Mouse (Mus musculus): ENCODE results near the gene Mfsd9.

Gene Mfsd9

DNA sequence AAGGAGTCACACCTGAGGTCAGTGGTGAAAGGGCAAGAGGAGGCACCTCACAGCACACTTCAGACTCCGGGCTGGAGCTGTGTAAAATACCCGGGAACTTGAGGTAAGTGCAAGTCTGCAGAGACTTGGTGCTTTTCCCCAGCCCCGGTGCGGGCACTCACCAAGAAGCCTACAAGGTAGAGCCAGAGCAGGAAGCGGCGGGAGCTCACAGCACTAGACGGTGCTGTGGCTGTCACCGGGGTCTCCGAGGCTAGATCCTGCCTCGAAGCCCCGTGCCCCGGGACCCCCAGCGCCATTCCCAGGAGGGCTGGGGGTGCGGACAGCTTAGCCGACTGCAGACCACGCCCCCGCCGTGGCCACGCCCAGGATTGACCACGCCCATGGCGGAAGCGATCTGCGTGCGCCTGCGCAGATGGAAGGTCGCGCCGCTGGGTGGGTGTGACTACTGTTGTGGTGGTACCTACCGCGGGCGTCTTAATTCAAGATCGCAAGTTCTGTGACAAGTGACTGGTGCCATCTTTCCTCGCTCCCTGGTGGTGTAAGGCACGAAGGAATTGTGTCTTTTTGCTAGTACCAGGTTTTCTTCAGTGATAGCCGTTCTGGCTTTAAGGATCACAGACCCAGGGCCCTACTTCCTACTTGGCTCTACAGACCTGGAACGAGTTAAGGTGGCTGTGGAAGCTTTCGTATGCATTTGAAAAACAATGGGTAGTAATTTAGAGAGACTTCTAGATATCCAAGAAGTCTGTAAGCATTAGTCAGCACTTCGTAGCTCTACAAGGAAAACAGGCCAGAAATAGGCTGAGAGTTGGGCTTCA lies at the start of gene Mfsd9:
Gene Mfsd9 (minus strand): TSS at position 364 of the 818 bp plus-strand sequence.
- peak; percentile 92 for DNase-seq (ENCODE audit: low read depth, low spot score)

- DNase-seq (ENCODE audit: low read depth, low spot score), result no peak
Measured at GRCm38 (mm10) chr1:40835468-40835867, 45.0 kb upstream of the Mfsd9 start.

GRCm38 (mm10) chr1:40830712-40831507 lies 40.4 kb upstream of the Mfsd9 start:
- DNase-seq (ENCODE audit: low read depth, low spot score), result no peak

- DNase-seq (ENCODE audit: low read depth, low spot score), result no peak
Measured at GRCm38 (mm10) chr1:40829213-40829914, 38.9 kb upstream of the Mfsd9 start.

DNA sequence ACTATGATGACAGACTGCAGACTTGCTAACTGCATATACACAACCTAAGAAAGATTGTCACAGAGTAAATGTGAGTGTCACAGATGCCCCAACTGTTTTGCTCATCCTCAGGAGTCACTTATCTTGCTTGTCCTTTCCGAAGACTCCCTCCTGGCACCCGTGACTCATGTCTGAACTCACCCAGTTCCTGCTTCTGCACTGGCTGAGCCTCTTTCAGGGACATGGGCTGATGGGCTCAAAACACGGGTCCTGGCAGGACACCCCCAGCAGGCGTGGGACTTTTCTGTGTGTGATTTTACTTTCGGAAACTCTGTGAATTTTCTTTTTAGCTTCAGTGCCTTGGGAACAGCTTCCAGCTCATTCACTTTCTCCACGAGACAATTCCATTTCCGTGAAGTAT lies 35.3 kb upstream of the Mfsd9 start:
- DNase-seq (ENCODE audit: low read depth, low spot score), result no peak

DNA sequence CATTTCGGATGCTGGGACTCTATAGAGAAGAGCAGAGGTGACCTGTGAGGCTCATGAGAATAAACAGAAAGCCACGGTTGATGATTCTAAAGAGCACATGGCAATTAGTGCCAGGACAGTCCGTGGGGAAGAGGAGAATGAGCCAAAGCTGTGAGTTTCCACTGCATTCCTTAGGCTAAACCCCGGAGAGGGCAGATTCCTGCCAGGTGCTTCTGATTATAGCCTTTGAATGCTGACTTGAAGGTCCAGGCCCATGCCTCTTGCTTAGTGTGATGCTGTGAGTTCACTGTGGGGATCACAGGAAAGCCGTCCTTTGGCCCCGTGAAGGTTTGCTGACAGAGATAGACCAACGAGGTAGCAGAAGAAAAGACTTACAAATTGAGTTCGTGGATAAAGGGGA lies 34.4 kb upstream of the Mfsd9 start:
- no peak for DNase-seq (ENCODE audit: low read depth, low spot score)

DNA sequence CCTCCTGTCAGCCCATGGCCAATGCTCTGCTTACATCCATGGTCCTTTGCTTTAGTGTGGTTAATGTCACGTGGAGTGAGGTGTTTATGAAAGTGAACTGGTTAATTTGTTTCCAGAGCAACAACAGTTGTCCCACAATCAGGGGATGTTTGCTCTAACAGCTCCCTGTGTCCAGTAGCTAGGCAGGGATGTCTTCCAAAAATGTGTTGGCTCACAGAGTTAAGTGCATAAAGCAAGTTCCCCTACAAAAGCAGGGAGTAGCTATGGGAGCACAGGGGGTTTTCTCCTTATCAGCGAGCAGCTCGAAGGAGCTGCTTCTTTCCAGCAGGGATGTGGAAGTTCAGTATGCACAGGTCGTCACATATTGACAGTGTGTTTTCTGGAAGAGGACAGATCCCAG lies 34.0 kb upstream of the Mfsd9 start:
- no peak for DNase-seq (ENCODE audit: low read depth, low spot score)

DNA sequence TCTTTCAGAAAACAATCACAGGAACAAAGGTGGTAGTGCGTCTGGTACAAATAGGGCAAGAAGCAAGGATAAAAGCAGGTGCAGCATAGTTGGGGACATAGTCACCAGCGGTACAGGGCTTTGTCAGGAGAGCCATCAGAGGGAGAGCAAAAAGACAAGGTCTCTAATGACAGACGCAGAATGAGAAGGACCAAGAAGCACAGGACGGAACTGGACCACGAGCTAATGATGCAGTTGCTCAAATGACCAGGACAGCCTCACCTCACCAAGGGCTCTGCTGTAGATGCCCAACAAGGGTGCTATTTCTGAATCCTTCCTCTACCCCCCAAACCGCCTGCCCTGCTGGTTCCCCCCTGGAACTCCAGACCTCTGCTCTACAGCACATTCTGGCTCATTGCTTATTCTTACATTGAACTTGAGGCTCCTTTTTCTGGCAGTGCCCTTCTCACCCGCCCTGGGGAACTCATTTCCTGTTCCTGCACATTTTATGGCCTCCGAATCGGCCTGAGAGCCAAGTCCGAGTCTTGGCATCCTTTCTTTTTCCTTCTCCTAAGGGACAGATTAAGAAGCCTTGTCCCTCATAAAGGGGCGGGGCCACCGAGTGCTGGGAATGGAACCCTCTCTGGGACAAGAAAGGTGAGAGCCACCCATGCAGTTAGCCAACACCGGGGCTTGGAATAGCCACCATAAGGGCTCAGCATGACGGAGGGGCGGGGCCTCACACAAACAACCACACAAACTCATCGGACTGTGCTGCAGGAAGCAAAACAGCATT lies 24.8 kb upstream of the Mfsd9 start:
- DNase-seq (ENCODE audit: low read depth, low spot score), result peak; percentile 34

DNA sequence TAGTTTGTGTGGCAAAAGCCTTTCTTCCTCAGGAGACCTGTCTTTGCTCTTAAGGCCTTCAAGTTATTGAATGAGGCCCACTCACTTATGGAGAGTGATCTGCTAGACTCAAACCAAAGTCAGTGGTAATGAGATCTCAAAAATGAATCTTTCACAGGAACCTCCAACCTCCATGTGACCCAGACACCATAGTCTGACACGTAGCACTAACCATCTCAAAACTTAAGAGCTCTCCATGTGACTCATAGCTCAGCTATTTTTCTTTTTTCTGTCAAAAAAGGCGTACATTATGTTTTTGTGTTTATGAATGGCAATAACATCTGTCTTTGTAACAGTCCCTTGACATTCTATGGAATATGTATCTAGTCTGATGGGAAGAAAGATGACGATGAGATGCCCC lies 18.2 kb upstream of the Mfsd9 start:
- no peak for DNase-seq (ENCODE audit: low read depth, low spot score)

DNA sequence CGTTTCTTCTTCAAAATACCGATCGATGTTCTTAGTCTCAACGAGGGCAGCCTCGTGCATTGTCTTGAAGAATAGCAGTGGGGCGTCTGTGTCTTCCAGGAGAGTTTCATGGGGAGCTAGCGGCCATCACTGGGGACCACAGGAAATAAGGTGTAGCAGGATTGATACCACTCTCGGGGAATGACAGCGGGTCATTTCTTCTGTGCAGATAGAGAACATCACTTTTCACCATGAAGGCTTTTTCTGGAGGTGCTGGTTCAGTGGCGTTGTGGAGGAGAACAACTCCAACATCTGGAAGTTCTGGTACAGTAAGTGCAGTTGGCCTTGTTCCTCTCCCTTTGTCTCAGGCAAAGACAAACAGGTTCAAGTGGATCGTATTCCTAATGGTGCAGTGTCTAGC lies 15.4 kb upstream of the Mfsd9 start:
- no peak for DNase-seq (ENCODE audit: low read depth, low spot score)

- DNase-seq (ENCODE audit: low read depth, low spot score), result no peak
Measured at GRCm38 (mm10) chr1:40805351-40805750, 14.9 kb upstream of the Mfsd9 start, which contains the start of gene Tmem182. Gene Tmem182, plus strand, starts transcription at chr1:40805601.

GRCm38 (mm10) chr1:40804118-40804517 lies 13.6 kb upstream of the Mfsd9 start:
- no peak for DNase-seq (ENCODE audit: low read depth, low spot score)

GRCm38 (mm10) chr1:40802759-40803158 lies 12.3 kb upstream of the Mfsd9 start:
- DNase-seq (ENCODE audit: low read depth, low spot score), result peak; percentile 51

- no peak for DNase-seq (ENCODE audit: low read depth, low spot score)
Measured at GRCm38 (mm10) chr1:40800908-40801307, 10.4 kb upstream of the Mfsd9 start.

GRCm38 (mm10) chr1:40799121-40799520 lies 8.6 kb upstream of the Mfsd9 start:
- DNase-seq (ENCODE audit: low read depth, low spot score), result no peak

DNA sequence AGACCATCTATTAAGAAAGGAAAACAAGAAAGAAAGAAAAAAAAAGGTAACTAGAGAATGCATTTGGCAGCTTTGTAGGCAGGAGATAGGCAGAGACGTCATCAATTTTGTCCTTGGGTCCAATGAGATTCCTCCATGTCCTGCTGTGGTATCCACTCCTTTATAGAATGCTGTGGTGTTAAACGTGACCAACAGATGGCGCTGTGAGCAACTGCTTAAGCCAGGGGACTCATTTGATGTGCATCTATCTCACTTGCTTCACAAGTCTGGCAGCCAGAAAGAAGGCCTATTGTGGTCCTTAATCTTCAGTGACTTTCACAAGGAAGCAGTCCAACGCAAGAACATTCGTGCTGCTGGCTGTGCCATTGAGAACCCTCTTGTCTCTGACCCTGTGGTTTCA lies 6.9 kb upstream of the Mfsd9 start:
- DNase-seq (ENCODE audit: low read depth, low spot score), result peak; percentile 89

DNA sequence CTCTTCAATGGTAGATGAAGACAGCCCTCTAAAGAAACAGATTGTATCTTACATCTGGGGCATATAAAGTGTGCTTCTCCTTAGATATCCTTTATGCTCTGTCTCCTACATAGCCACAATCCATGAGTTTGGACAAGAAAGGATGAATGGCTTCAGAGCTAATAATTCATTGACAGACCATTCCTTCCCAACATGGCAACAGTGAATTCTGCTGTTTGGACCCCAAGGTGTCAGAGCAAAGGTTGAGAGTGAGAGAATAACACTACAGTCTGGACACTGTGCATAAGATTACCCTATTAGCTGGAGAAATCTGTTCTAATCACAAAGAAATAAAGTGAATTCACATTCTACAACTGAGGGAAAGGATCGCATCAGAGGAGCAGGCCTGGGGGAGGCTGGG lies 5.0 kb upstream of the Mfsd9 start:
- DNase-seq (ENCODE audit: low read depth, low spot score), result no peak

- peak; percentile 4 for DNase-seq (ENCODE audit: low read depth, low spot score)
Measured at GRCm38 (mm10) chr1:40789666-40790233, 737 bp downstream of the Mfsd9 start.

DNA sequence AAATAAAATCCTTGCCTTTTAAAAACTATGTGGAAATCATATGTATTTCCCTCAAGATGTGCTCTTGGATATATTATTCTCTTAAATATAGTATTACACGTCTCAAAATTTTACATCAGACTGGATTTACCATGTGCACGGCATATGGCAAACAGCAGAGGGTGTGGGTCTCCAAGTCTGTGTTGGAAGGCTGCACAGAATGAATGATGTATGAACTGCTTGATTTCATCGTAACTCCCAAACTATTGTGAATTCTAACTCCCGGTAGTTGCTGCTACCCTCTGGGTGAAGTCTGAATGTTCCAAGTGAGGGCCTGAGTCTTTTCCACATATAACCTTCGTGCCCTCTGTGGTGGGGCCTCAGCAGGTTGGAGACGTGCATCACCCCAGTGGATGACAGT lies 1.5 kb downstream of the Mfsd9 start:
- no peak for DNase-seq (ENCODE audit: low read depth, low spot score)

DNA sequence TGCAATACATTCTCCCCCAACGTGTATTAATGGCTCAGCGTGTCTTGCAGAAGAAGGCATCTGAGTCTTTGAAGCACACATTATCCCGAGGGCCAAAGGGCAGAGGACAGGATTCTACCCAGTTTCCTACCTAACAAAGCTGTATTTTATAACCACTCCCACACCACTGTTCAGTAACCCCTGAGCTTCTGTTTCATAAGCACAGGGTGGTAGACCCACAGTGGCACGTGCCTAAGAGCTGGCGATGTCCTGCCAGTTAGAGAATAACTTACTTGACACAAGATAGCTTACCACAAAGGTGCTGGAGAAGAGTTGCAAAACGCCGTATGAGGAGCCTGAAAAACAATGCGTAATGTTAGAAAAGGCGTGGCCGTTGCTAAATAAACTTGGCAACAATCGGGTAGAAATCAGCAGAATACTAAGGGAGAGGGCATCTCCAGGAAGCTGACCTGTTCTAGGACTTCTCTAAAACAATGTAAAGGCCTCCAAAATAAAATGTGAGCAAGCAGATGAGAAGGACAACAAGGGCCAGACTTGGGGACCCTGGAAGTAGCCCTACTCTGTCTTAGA lies 4.5 kb downstream of the Mfsd9 start:
- no peak for DNase-seq (ENCODE audit: low read depth, low spot score)

- DNase-seq (ENCODE audit: low read depth, low spot score), result no peak
Measured at GRCm38 (mm10) chr1:40784306-40784705, 6.2 kb downstream of the Mfsd9 start.
